20 mouse cellular contexts compared by ENCODE assay signal in genomic region chr19:5684985-5685384, GRCm38 (mm10). TPM values are rescaled to one million over a fixed set of nuclear protein-coding genes. Genes with fewer than 3 reads are reported as not detected.
"Had no signal": no experiment of that assay in that cellular context is flagged by ENCODE, and none has a peak within 500 bp of the region (broad histone marks: within the 10 kb centered on the region; RNA-seq: fewer than 3 reads in every experiment).

No protein-coding gene starts in this region.

- H3K4me2 ChIP-seq: intestine, embryonic 15.5 days; kidney, embryonic 15.5 days; limb, embryonic 15.5 days; lung, embryonic 14.5 days; midbrain, embryonic 11.5 days; stomach, embryonic 15.5 days had no signal

- H3K9me3 ChIP-seq: intestine, embryonic 15.5 days; kidney, embryonic 15.5 days; limb, embryonic 15.5 days; liver, embryonic 15.5 days; stomach, embryonic 15.5 days had no signal

- H3K4me3 ChIP-seq: intestine, embryonic 15.5 days; kidney, embryonic 15.5 days; limb, embryonic 15.5 days; liver, embryonic 15.5 days; myocyte; stomach, embryonic 15.5 days had no signal

- H3K27me3 ChIP-seq: intestine, embryonic 15.5 days; kidney, embryonic 15.5 days; limb, embryonic 15.5 days; liver, embryonic 15.5 days; stomach, embryonic 15.5 days had no signal

- ATAC-seq: intestine, embryonic 15.5 days had no signal

- DNase-seq: kidney, adult 18-20 months; kidney, postnatal 14 days; left cerebral cortex, postnatal 4 days; lung, embryonic 14.5 days; lung, postnatal 10 days; lung, postnatal 4 days; retina, postnatal 1 day; right cerebral cortex, postnatal 4 days; spleen, adult 18-20 months; thymus, adult 2 months; thymus, postnatal 25 days had no signal

- H3K27ac ChIP-seq: intestine, embryonic 15.5 days; kidney, embryonic 15.5 days; limb, embryonic 15.5 days; stomach, embryonic 15.5 days had no signal

- H3K9ac ChIP-seq: intestine, embryonic 15.5 days; kidney, embryonic 15.5 days; limb, embryonic 15.5 days; lung, embryonic 14.5 days; stomach, embryonic 15.5 days had no signal

RNA-seq across cellular contexts. Expression of gene Kcnk7, which starts 19.2 kb away (rescaled TPM):
- polyA plus RNA-seq: large intestine, adult 2 months; midbrain, embryonic 11.5 days; neural tube, embryonic 11.5 days had no signal
